Mouse (Mus musculus) embryonic facial prominence, embryonic 13.5 days (tissue): ENCODE measurements around the gene Sel1l3. TPM values are rescaled to one million over a fixed set of nuclear protein-coding genes. Genes with fewer than 3 reads are reported as not detected.
A peak's percentile ranks its signal among the peaks of the same experiment; 100 is the strongest.

Experiments used
- ATAC-seq: fragments of 200-750 bp; cut with Nextera tagmentation; 2 replicates; pipeline ENCODE4 v1.8.0; 2017; ENCODE audit warnings: low read depth; ENCODE audit not compliant: insufficient number of reproducible peaks, insufficient read depth, low FRiP score, low TSS enrichment
- H3K27ac ChIP-seq: fragments of 300-500 bp; sonication (generic); 2 replicates; pipeline ENCODE4 v1.5.1; 2015; ENCODE audit warnings: moderate library complexity, mild to moderate bottlenecking, inconsistent platforms
- H3K27me3 ChIP-seq: fragments of 300-500 bp; sonication (generic); 2 replicates; pipeline ENCODE4 v1.6.1; 2015; ENCODE audit warnings: mild to moderate bottlenecking, inconsistent platforms
- H3K36me3 ChIP-seq: fragments of 300-500 bp; sonication (generic); 2 replicates; pipeline ENCODE4 v1.6.1; 2015; ENCODE audit warnings: mild to moderate bottlenecking, inconsistent platforms
- H3K4me1 ChIP-seq: fragments of 300-500 bp; sonication (generic); 2 replicates; pipeline ENCODE4 v1.6.1; 2015; ENCODE audit warnings: inconsistent platforms
- H3K4me2 ChIP-seq: fragments of 300-500 bp; sonication (generic); 2 replicates; pipeline ENCODE4 v1.6.1; 2015; ENCODE audit warnings: moderate library complexity, mild to moderate bottlenecking, inconsistent platforms
- H3K4me3 ChIP-seq: fragments of 300-500 bp; sonication (generic); 2 replicates; pipeline ENCODE4 v1.5.1; 2015; ENCODE audit warnings: mild to moderate bottlenecking, inconsistent platforms
- H3K9ac ChIP-seq: fragments of 300-500 bp; sonication (generic); 2 replicates; pipeline ENCODE4 v1.6.1; 2015; ENCODE audit warnings: mild to moderate bottlenecking, inconsistent platforms
- H3K9me3 ChIP-seq: fragments of 300-500 bp; sonication (generic); 2 replicates; pipeline ENCODE4 v1.6.1; 2016; ENCODE audit warnings: inconsistent platforms
- WGBS: fragments of 180-500 bp; shearing (Covaris S2); methylation state at CpG from one replicate; pipeline ENCODE4 v1.1.7; 2015; ENCODE audit warnings: mixed read lengths; 5-methylcytosine and 5-hydroxymethylcytosine counted together
- polyA plus RNA-seq: library from polyadenylated mRNA; unstranded; fragments of >200 nt; fragmentation: Nextera tagmentation; extraction: Ambion mirVana; gene quantifications from 2 replicates; pipeline ENCODE4 v1.2.1, GENCODE M21; 2015

The Sel1l3 gene
- polyA plus RNA-seq, 1 experiment from 2014 or later: 1.0 TPM

- Histone ChIP-seq H3K4me3 (peak overlapping the region; percentile 66), H3K9ac (peak overlapping the region; percentile 70), H3K36me3 (no peaks in the 10 kb centered on the region), H3K27ac (no peak overlapping the region), H3K4me2 (peak overlapping the region; percentile 100), H3K27me3 (peaks cover 64% of the 10 kb centered on the region), H3K4me1 (peaks cover 12% of the 10 kb centered on the region), H3K9me3 (no peaks in the 10 kb centered on the region)
- no peak for ATAC-seq
- WGBS: 21% methylated on average over 20 of the region's 20 CpGs
Measured at GRCm38 (mm10) chr5:53212087-53212781, 1.5 kb downstream of the Sel1l3 start.

- Histone ChIP-seq H3K9me3 (no peaks in the 10 kb centered on the region), H3K4me3 (no peak overlapping the region), H3K4me1 (peaks cover 12% of the 10 kb centered on the region), H3K27me3 (peaks cover 60% of the 10 kb centered on the region), H3K4me2 (no peak overlapping the region), H3K9ac (no peak overlapping the region), H3K27ac (no peak overlapping the region), H3K36me3 (no peaks in the 10 kb centered on the region)
- 56% methylated on average over 6 of the region's 6 CpGs for whole genome bisulfite sequencing
- ATAC-seq: no peak
Measured at GRCm38 (mm10) chr5:53211241-53211640, 2.5 kb downstream of the Sel1l3 start.

GRCm38 (mm10) chr5:53210481-53210880 lies 3.2 kb downstream of the Sel1l3 start:
- no peak for ATAC-seq
- WGBS: 63% methylated on average over 4 of the region's 4 CpGs
- Histone ChIP-seq H3K4me3 (no peak overlapping the region), H3K27me3 (peaks cover 56% of the 10 kb centered on the region), H3K4me2 (no peak overlapping the region), H3K36me3 (no peaks in the 10 kb centered on the region), H3K27ac (no peak overlapping the region), H3K9ac (no peak overlapping the region), H3K9me3 (no peaks in the 10 kb centered on the region), H3K4me1 (peaks cover 12% of the 10 kb centered on the region)

GRCm38 (mm10) chr5:53209773-53210172 lies 4.0 kb downstream of the Sel1l3 start:
- H3K4me1 ChIP-seq: peaks cover 12% of the 10 kb centered on the region
- ATAC-seq: no peak
- peaks cover 49% of the 10 kb centered on the region for H3K27me3 ChIP-seq
- no peak overlapping the region for H3K4me2 ChIP-seq
- H3K36me3 ChIP-seq: no peaks in the 10 kb centered on the region
- 29% methylated on average over 7 of the region's 7 CpGs for WGBS
- H3K4me3 ChIP-seq: no peak overlapping the region
- H3K27ac ChIP-seq: no peak overlapping the region
- H3K9ac ChIP-seq: no peak overlapping the region
- H3K9me3 ChIP-seq: no peaks in the 10 kb centered on the region

- Histone ChIP-seq H3K9ac (no peak overlapping the region), H3K4me2 (no peak overlapping the region), H3K27ac (no peak overlapping the region), H3K27me3 (peaks cover 39% of the 10 kb centered on the region), H3K9me3 (no peaks in the 10 kb centered on the region), H3K36me3 (no peaks in the 10 kb centered on the region), H3K4me1 (peaks cover 8% of the 10 kb centered on the region), H3K4me3 (no peak overlapping the region)
- 81% methylated on average over 1 of the region's 1 CpGs for WGBS
- ATAC-seq: no peak
Measured at GRCm38 (mm10) chr5:53208731-53209130, 5.0 kb downstream of the Sel1l3 start.

- Histone ChIP-seq H3K4me3 (no peak overlapping the region), H3K27ac (no peak overlapping the region), H3K36me3 (no peaks in the 10 kb centered on the region), H3K9me3 (no peaks in the 10 kb centered on the region), H3K4me1 (no peaks in the 10 kb centered on the region), H3K9ac (no peak overlapping the region), H3K4me2 (no peak overlapping the region), H3K27me3 (peaks cover 17% of the 10 kb centered on the region)
- ATAC-seq: no peak
- WGBS: 72% methylated on average over 5 of the region's 5 CpGs
Measured at GRCm38 (mm10) chr5:53206575-53206974, 7.2 kb downstream of the Sel1l3 start.

GRCm38 (mm10) chr5:53202748-53203147 lies 11.0 kb downstream of the Sel1l3 start:
- Histone ChIP-seq H3K9me3 (no peaks in the 10 kb centered on the region; the same call in 1 of the 2 replicates), H3K36me3 (no peaks in the 10 kb centered on the region), H3K4me2 (no peak overlapping the region), H3K4me1 (no peaks in the 10 kb centered on the region), H3K4me3 (no peak overlapping the region), H3K27me3 (no peaks in the 10 kb centered on the region), H3K27ac (no peak overlapping the region), H3K9ac (no peak overlapping the region)
- ATAC-seq: no peak
- 71% methylated on average over 8 of the region's 8 CpGs for WGBS

GRCm38 (mm10) chr5:53200825-53201224 lies 12.9 kb downstream of the Sel1l3 start:
- Histone ChIP-seq H3K9me3 (no peaks in the 10 kb centered on the region; the same call in 1 of the 2 replicates), H3K36me3 (no peaks in the 10 kb centered on the region), H3K27ac (no peak overlapping the region), H3K9ac (no peak overlapping the region), H3K4me1 (no peaks in the 10 kb centered on the region), H3K4me3 (no peak overlapping the region), H3K27me3 (no peaks in the 10 kb centered on the region), H3K4me2 (no peak overlapping the region)
- ATAC-seq: no peak
- WGBS: 85% methylated on average over 10 of the region's 10 CpGs

GRCm38 (mm10) chr5:53198408-53198807 lies 15.3 kb downstream of the Sel1l3 start:
- no peak overlapping the region for H3K4me2 ChIP-seq
- no peaks in the 10 kb centered on the region for H3K27me3 ChIP-seq
- H3K36me3 ChIP-seq: no peaks in the 10 kb centered on the region
- ATAC-seq: no peak
- H3K9me3 ChIP-seq: no peaks in the 10 kb centered on the region; the same call in 1 of the 2 replicates
- H3K27ac ChIP-seq: no peak overlapping the region
- WGBS: 76% methylated on average over 1 of the region's 1 CpGs
- no peak overlapping the region for H3K4me3 ChIP-seq
- no peaks in the 10 kb centered on the region for H3K4me1 ChIP-seq
- no peak overlapping the region for H3K9ac ChIP-seq

GRCm38 (mm10) chr5:53196387-53197088 lies 17.2 kb downstream of the Sel1l3 start:
- no peaks in the 10 kb centered on the region; the same call in 1 of the 2 replicates for H3K9me3 ChIP-seq
- H3K9ac ChIP-seq: no peak overlapping the region
- 72% methylated on average over 10 of the region's 10 CpGs for WGBS
- H3K27me3 ChIP-seq: no peaks in the 10 kb centered on the region
- no peaks in the 10 kb centered on the region for H3K4me1 ChIP-seq
- H3K4me3 ChIP-seq: no peak overlapping the region
- H3K36me3 ChIP-seq: no peaks in the 10 kb centered on the region
- no peak overlapping the region for H3K27ac ChIP-seq
- H3K4me2 ChIP-seq: no peak overlapping the region
- no peak for ATAC-seq

GRCm38 (mm10) chr5:53194841-53195240 lies 18.9 kb downstream of the Sel1l3 start:
- H3K4me2 ChIP-seq: no peak overlapping the region
- no peak overlapping the region for H3K27ac ChIP-seq
- H3K9ac ChIP-seq: no peak overlapping the region
- no peak for ATAC-seq
- no peak overlapping the region for H3K4me3 ChIP-seq
- no peaks in the 10 kb centered on the region for H3K27me3 ChIP-seq
- no peaks in the 10 kb centered on the region for H3K36me3 ChIP-seq
- WGBS: 90% methylated on average over 3 of the region's 3 CpGs
- H3K4me1 ChIP-seq: no peaks in the 10 kb centered on the region
- no peaks in the 10 kb centered on the region for H3K9me3 ChIP-seq

GRCm38 (mm10) chr5:53194421-53194820 lies 19.3 kb downstream of the Sel1l3 start:
- WGBS: 72% methylated on average over 2 of the region's 2 CpGs
- Histone ChIP-seq H3K4me3 (no peak overlapping the region), H3K9ac (no peak overlapping the region), H3K27ac (no peak overlapping the region), H3K4me2 (no peak overlapping the region), H3K27me3 (no peaks in the 10 kb centered on the region), H3K9me3 (no peaks in the 10 kb centered on the region), H3K36me3 (no peaks in the 10 kb centered on the region), H3K4me1 (no peaks in the 10 kb centered on the region)
- no peak for ATAC-seq
